Mouse (Mus musculus) kidney, adult 9 months (tissue): Measurements from ENCODE around the gene Spib.

ENCODE experiments used
- DNase-seq: peaks from one replicate; pipeline ENCODE4 v3.0.0; 2022

The Spib gene

GRCm38 (mm10) chr7:44524502-44524901 lies 7.4 kb downstream of the Spib start, which contains the start of gene Mybpc2:
Gene Mybpc2, minus strand, starts transcription at chr7:44524656.
- peak; percentile 40 for DNase-seq

GRCm38 (mm10) chr7:44523056-44523455 lies 8.8 kb downstream of the Spib start:
- no peak for DNase-seq

DNA sequence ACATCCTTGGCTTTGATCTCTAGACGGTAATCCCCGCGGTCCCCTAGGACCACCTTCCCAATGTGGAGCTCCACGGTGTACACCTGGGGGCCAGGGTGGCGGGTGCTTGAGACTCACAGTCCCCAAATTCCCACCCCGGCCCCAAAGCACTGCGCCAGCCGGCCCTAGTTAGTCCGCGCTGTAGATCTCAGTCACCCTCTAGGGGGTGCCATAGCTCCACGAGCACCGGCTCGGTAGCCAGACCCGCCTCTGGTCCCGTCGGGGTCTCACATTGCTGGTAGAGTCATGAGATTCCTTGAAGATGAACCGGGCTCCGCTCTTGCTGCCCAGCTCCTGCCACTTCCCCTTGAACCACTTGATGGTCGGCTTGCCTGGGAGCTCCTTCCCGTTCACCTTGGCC lies 10.2 kb downstream of the Spib start:
- DNase-seq: peak; percentile 59

- DNase-seq: no peak
Observed at GRCm38 (mm10) chr7:44520990-44521389, 10.9 kb downstream of the Spib start.

- DNase-seq: no peak
Observed at GRCm38 (mm10) chr7:44519240-44519913, 12.5 kb downstream of the Spib start.

DNA sequence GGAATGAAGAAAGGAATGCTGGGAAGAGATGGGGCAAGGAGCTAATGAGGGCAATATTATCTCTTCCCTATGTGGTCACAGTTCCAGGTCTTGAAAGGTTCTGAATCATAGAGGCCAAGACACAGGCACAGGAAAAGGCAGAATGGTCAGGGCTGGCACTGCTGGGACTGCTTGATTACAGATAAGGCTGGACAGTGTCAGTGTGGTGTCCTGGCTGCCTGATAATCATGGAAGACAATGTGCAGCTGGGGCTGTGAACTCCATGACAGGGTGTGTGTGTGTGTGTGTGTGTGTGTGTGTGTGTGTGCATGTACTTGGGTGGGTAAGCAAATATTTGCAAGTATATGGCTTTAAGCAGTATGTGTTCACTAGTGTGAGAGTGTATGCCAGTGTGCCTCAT lies 24.4 kb downstream of the Spib start:
- DNase-seq: no peak

DNA sequence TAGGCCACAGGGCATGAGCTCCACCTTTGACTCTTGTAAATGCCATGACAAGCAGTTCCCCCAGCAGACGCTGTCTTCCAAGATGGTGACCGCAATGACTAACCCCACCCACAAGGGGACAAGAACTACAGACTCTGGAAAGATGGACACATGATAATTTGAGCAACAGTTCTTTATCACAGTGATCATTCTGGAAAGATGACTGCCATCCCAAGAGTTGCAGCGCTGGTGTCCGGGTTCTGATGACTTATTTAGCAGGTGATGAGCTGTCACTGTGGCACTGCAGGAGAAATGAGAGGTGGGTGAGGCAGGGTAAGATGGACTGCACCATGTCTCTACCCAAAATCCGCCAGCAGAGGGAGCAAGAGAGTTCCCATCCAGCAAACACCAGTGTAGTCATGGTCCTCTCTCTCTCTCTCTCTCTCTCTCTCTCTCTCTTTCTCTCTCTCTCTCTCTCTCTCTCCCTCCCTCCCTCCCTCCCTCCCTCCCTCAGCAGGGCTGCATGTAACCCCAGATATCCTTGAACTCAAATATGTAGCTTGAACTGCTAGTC lies 30.2 kb downstream of the Spib start:
- DNase-seq: peak; percentile 61

GRCm38 (mm10) chr7:44500046-44500445 lies 31.8 kb downstream of the Spib start:
- no peak for DNase-seq

DNA sequence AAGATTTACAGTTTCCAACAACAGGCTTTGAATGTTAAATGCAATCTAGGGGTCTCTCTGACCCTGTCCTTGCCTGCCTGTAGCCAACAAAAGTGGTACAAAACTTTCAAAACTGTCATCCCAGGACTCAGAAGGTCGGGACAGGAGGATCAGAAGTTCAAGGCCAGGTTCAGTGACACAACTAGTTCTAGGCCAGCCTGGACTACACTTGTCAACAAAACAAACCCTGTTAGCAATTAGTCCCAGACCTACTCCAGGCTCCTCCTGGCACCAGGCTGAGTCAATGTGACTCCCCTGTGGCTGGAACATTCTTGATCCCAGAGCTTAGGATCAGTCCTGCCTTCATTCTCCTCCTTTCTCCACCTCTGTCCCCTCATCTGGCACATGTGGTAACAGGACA lies 32.9 kb downstream of the Spib start:
- no peak for DNase-seq

GRCm38 (mm10) chr7:44497361-44498055 lies 34.4 kb downstream of the Spib start:
- no peak for DNase-seq

- DNase-seq: no peak
Observed at GRCm38 (mm10) chr7:44496771-44497109, 35.1 kb downstream of the Spib start.

DNA sequence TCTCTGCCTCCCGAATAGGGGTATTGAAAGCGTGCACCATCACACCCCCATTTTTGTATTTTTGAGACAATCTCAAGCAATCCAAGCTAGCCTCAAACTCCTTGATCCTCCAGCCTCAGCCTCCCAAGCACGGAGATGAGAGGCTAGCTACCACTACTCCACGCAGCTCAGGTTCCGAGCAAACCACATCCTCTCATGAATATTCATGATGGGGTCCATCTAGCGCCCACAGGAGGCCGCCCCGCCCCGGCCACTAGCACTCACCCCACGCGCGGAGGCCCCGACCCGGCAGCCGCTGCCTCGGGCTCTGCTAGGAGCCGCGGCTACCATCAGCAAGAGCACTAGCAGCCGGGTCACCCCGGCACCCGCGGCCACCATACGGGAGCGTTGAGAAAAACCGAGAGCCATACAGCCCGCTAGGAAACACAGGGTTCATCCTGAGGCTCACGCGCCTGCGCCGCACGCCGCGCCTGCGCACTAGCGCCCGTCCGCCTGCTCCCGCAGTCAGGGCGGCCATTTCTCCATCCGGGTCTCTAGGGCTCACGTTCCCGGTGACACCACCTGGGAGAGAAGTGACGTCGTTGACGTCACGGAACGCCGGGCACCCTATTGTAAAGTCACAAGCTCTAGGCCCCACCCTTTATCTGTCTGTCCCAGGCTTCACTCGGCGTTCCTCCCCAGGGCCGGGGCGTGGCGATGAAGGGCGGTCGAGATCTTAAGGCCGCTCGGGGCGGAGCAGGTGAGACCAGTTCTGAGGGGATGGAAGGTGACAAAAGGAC lies 35.7 kb downstream of the Spib start, which contains the start of the genes Emc10 and Fam71e1:
Emc10 (minus strand) TSS at position 538 of the 779 bp plus-strand sequence.
Fam71e1 (plus strand) TSS at position 590 of the 779 bp plus-strand sequence.
- DNase-seq: peak; percentile 99

- DNase-seq: no peak
Observed at GRCm38 (mm10) chr7:44495086-44495485, 36.8 kb downstream of the Spib start.

- no peak for DNase-seq
Observed at GRCm38 (mm10) chr7:44494681-44495080, 37.2 kb downstream of the Spib start.

GRCm38 (mm10) chr7:44492166-44492826 lies 39.6 kb downstream of the Spib start:
- DNase-seq: no peak

- DNase-seq: no peak
Observed at GRCm38 (mm10) chr7:44491391-44491790, 40.5 kb downstream of the Spib start.

DNA sequence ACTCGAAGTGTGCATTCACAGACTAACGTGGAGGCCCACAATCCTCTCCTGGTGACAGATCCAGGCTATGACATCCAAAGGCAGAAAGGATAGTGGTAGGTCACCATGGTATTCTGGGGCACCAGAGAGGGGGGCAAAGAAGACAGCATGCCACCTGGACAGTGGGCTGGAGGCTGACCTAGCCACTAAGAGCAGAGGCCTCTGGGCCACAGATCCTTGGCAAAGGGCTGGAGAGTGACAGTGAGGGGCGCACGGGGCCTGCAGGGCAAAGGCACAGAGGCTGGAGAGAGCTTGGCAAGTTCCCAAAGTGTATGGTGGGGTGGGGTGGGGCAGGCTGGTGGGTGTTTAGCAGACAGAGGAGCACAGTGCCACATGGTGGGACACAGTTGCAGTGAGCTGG lies 41.6 kb downstream of the Spib start:
- no peak for DNase-seq

DNA sequence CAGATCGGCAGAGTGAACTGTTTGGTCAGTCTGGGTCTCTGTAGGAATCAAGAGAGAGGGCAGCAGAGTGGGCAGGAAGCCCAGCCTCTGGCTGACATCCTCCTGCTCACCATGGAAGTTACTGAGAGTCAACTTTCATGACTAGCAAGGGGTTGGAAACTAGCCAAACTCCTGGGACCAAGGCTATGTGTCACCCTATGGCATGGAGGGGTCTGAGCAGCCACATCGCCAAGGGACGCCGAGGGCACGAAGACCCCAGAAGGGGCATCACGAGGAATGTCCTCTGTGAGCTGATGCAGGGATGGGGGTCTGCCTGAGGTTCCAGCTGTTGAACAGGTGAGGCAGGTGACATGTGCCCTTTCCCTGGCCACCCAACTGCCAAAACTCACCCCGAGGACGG lies 43.3 kb downstream of the Spib start:
- DNase-seq: no peak

DNA sequence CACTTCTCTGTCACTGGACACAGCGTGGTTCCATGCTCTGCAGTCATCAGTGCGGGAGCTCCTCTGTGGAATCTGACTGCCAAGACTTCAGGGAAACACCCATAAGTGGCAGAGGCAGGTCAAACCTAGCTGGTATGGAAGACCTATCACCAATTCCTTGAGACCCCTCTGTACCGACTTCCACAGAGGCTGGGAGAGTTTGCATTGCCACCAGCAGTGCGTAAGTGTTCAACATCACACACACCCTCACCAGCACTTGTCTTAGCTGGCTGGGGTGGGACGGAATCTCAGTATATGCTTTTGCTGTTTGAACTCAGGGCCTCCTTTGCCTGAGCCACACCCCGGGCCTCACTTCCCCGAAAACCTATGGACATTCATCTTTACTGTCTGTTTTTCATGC lies 43.9 kb downstream of the Spib start:
- no peak for DNase-seq

GRCm38 (mm10) chr7:44486927-44487575 lies 44.8 kb downstream of the Spib start:
- DNase-seq: no peak

- no peak for DNase-seq
Observed at GRCm38 (mm10) chr7:44485572-44486195, 46.2 kb downstream of the Spib start.
